ENCODE assay signal across 8 mouse cellular contexts in the genomic region with DNA sequence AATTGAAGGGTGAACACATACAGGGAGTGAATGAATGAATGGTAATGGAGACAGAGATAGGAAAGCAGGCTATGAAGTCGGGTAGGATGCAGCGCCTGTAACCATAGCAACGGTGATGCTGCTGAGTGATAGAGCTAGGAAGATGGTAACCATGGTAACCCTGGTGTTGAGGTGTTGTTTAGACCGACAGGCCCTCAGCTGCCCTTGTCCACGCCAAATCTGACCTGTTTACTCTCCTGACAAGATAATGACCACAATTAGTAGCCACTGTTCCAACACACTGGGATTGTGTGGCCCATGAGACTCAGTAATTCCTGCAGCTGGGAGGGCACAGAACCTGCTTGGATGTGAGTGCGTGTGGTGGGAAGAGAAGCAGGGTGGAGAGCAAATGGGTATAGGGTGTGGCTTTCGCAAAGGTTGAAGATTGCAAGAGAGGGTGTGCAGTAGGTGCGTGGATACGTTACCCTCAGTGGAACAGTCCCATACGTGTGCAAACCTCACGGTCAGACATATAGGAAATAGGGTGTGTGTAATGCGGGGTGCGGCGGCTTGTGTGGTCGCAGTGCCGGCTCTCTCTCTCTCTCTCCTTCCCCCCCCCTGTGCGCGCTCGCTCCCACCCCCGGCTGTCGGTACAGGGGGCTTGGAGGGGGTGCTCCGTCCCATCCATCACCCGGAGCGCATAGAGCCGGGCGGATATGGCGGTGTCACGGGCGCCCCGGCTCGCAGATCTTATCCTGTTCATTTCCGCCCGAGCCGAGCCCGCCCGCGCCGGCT.
DNase-seq lines count a peak whose midpoint lies in the region; ATAC-seq and TF ChIP-seq lines count a peak whose summit lies in the region.

No protein-coding gene starts in this region.

- peaks cover 28% of the 10 kb centered on the region for H3K4me1 ChIP-seq in heart, embryonic 13.5 days
- peaks cover 27% of the 10 kb centered on the region for H3K4me1 ChIP-seq in forebrain, embryonic 14.5 days (ENCODE audit: control insufficient read depth, insufficient read depth, low read length)
- peaks cover 7% of the 10 kb centered on the region for H3K4me1 ChIP-seq in liver, embryonic 13.5 days (replicated peaks)

- intact Hi-C loops in heart, postnatal 25 days (cut with DNase I): loop anchor here (5.0 kb wide), 1 partner anchor 56 kb away; no protein-coding TSS in a partner anchor
- intact Hi-C loops in gastrocnemius, postnatal 36 days (cut with DNase I): loop anchor here (5.0 kb wide), 1 partner anchor 56 kb away; no protein-coding TSS in a partner anchor

- TF ChIP-seq POLR2A in brain, embryonic 14.5 days (IDR thresholded peaks at IDR 0.05; ENCODE audit: borderline replicate concordance, extremely low read depth, insufficient read depth, insufficient read length, poor library complexity, severe bottlenecking): no peak

- DNase-seq in heart, postnatal 25 days (ENCODE audit: low spot score): no peak
- DNase-seq in brain, embryonic 14.5 days (ENCODE audit: low read depth): peak; percentile 96
- DNase-seq in forebrain, embryonic 14.5 days (ENCODE audit: low spot score): peak; percentile 96
- peak; percentile 29 for DNase-seq in kidney, postnatal 14 days
- DNase-seq in liver, embryonic 13.5 days: no peak
- DNase-seq in right cerebral cortex, postnatal 25 days: peak; percentile 76
- no peak for DNase-seq in gastrocnemius, postnatal 36 days

- peak overlapping the region; percentile 73 for H3K9ac ChIP-seq in heart, embryonic 13.5 days
- H3K9ac ChIP-seq in forebrain, embryonic 14.5 days (ENCODE audit: low read length): peak overlapping the region; percentile 70
- H3K9ac ChIP-seq in liver, embryonic 13.5 days: no peak overlapping the region

- H3K27me3 ChIP-seq in heart, embryonic 13.5 days (replicated peaks): peaks cover 92% of the 10 kb centered on the region
- H3K27me3 ChIP-seq in forebrain, embryonic 14.5 days (replicated peaks; ENCODE audit: control insufficient read depth, insufficient read depth, low read length): peaks cover 39% of the 10 kb centered on the region
- peaks cover 86% of the 10 kb centered on the region for H3K27me3 ChIP-seq in liver, embryonic 13.5 days

- H3K36me3 ChIP-seq in heart, embryonic 13.5 days: no peaks in the 10 kb centered on the region
- no peaks in the 10 kb centered on the region for H3K36me3 ChIP-seq in forebrain, embryonic 14.5 days (ENCODE audit: control insufficient read depth, insufficient read depth, low read length)
- no peaks in the 10 kb centered on the region for H3K36me3 ChIP-seq in liver, embryonic 13.5 days

- no peak overlapping the region for H3K27ac ChIP-seq in heart, embryonic 13.5 days (replicated peaks)
- peak overlapping the region; percentile 83 for H3K27ac ChIP-seq in forebrain, embryonic 14.5 days (ENCODE audit: low read depth, low read length)
- no peak overlapping the region for H3K27ac ChIP-seq in liver, embryonic 13.5 days

- WGBS in heart, embryonic 13.5 days: 2% methylated on average over 35 of the region's 38 CpGs
- WGBS in forebrain, embryonic 14.5 days: 2% methylated on average over 23 of the region's 38 CpGs
- 2% methylated on average over 34 of the region's 38 CpGs for WGBS in liver, embryonic 13.5 days (ENCODE audit: insufficient replicate concordance)

- no peak for TF ChIP-seq CTCF in brain, embryonic 14.5 days (IDR thresholded peaks at IDR 0.05; ENCODE audit: borderline replicate concordance, extremely low read depth, insufficient read depth, insufficient read length)

- H3K9me3 ChIP-seq in heart, embryonic 13.5 days: no peaks in the 10 kb centered on the region
- no peaks in the 10 kb centered on the region for H3K9me3 ChIP-seq in forebrain, embryonic 14.5 days (replicated peaks; ENCODE audit: control insufficient read depth, low read length)
- H3K9me3 ChIP-seq in liver, embryonic 13.5 days (replicated peaks): no peaks in the 10 kb centered on the region

- H3K4me3 ChIP-seq in heart, embryonic 13.5 days: peak overlapping the region; percentile 58
- H3K4me3 ChIP-seq in forebrain, embryonic 14.5 days (ENCODE audit: low read depth, low read length): peak overlapping the region; percentile 41
- H3K4me3 ChIP-seq in liver, embryonic 13.5 days (replicated peaks): peak overlapping the region; percentile 39

- ATAC-seq in heart, embryonic 13.5 days (ENCODE audit: extremely low read depth, insufficient number of reproducible peaks, low FRiP score, low TSS enrichment): no peak
- ATAC-seq in forebrain, embryonic 14.5 days: peak; percentile 83
- ATAC-seq in liver, embryonic 13.5 days (ENCODE audit: low read depth): no peak

- peak overlapping the region; percentile 89 for H3K4me2 ChIP-seq in heart, embryonic 13.5 days
- H3K4me2 ChIP-seq in forebrain, embryonic 14.5 days (ENCODE audit: low read length): peak overlapping the region; percentile 77
- peak overlapping the region; percentile 52 for H3K4me2 ChIP-seq in liver, embryonic 13.5 days

Comparison
In these comparisons a context has a peak if more than half of its experiments do, and no peak if none do; other contexts are left out.
1. DNase-seq: peak in brain, embryonic 14.5 days (single experiment), forebrain, embryonic 14.5 days (single experiment), kidney, postnatal 14 days (single experiment) and right cerebral cortex, postnatal 25 days (single experiment); none in heart, postnatal 25 days (single experiment), liver, embryonic 13.5 days (single experiment) and gastrocnemius, postnatal 36 days (0 of 2).
2. Peak in every context shown above with its lines, with median percentiles within 50 percentile points of each other: H3K4me2 ChIP-seq and H3K4me3 ChIP-seq.